Comparison of ENCODE assay signal across 25 mouse cellular contexts in genomic region chr1:37214144-37214543, GRCm38 (mm10). TPM values are rescaled to one million over a fixed set of nuclear protein-coding genes. Genes with fewer than 3 reads are reported as not detected.
DNase-seq lines count a peak whose midpoint lies in the region; ATAC-seq lines count a peak whose summit lies in the region.
"Had no signal": no experiment of that assay in that cellular context is flagged by ENCODE, and none has a peak within 500 bp of the region (broad histone marks: within the 10 kb centered on the region; RNA-seq: fewer than 3 reads in every experiment).

Cnga3 (plus strand) TSS chr1:37214434.

- no peaks in the 10 kb centered on the region for H3K27me3 ChIP-seq in hindbrain, embryonic 16.5 days (replicated peaks; ENCODE audit: control insufficient read depth, insufficient read depth, low read length)
- no peaks in the 10 kb centered on the region for H3K27me3 ChIP-seq in hindbrain, embryonic 10.5 days (ENCODE audit: insufficient read depth, poor library complexity, severe bottlenecking)
- H3K27me3 ChIP-seq in midbrain, embryonic 16.5 days (ENCODE audit: control insufficient read depth, insufficient read depth, low read depth, low read length) = no peaks in the 10 kb centered on the region
- H3K27me3 ChIP-seq in midbrain, embryonic 15.5 days (replicated peaks) = peaks cover 2% of the 10 kb centered on the region; the same call in 1 of the 2 replicates
- H3K27me3 ChIP-seq: Patski had no signal

- 42% methylated on average over 1 of the region's 1 CpGs for WGBS in hindbrain, embryonic 16.5 days
- WGBS in hindbrain, embryonic 10.5 days = 76% methylated on average over 1 of the region's 1 CpGs
- 23% methylated on average over 1 of the region's 1 CpGs for WGBS in midbrain, embryonic 16.5 days
- WGBS in midbrain, embryonic 15.5 days = 39% methylated on average over 1 of the region's 1 CpGs

- no peak within 1 kb of the TSS for H3K4me2 ChIP-seq in hindbrain, embryonic 16.5 days (ENCODE audit: low read length)
- no peak within 1 kb of the TSS for H3K4me2 ChIP-seq in midbrain, embryonic 16.5 days (ENCODE audit: low read length)
- no peak within 1 kb of the TSS for H3K4me2 ChIP-seq in midbrain, embryonic 15.5 days
- H3K4me2 ChIP-seq: forebrain, embryonic 13.5 days; heart, embryonic 11.5 days; heart, embryonic 15.5 days; hindbrain, embryonic 15.5 days had no signal

- no peak within 1 kb of the TSS for H3K27ac ChIP-seq in hindbrain, embryonic 16.5 days (ENCODE audit: low read depth, low read length)
- H3K27ac ChIP-seq in hindbrain, embryonic 10.5 days = no peak within 1 kb of the TSS
- H3K27ac ChIP-seq in midbrain, embryonic 16.5 days (ENCODE audit: low read length) = no peak within 1 kb of the TSS
- no peak within 1 kb of the TSS for H3K27ac ChIP-seq in midbrain, embryonic 15.5 days
- H3K27ac ChIP-seq: embryonic facial prominence, embryonic 10.5 days; forebrain, embryonic 13.5 days; heart, adult 2 months; heart, embryonic 15.5 days; hindbrain, embryonic 15.5 days had no signal

- no peaks in the 10 kb centered on the region for H3K36me3 ChIP-seq in hindbrain, embryonic 16.5 days (ENCODE audit: control insufficient read depth, insufficient read depth, low read length)
- H3K36me3 ChIP-seq in hindbrain, embryonic 10.5 days = no peaks in the 10 kb centered on the region
- H3K36me3 ChIP-seq in midbrain, embryonic 16.5 days (ENCODE audit: control insufficient read depth, insufficient read depth, low read length) = no peaks in the 10 kb centered on the region
- H3K36me3 ChIP-seq in midbrain, embryonic 15.5 days (replicated peaks) = no peaks in the 10 kb centered on the region
- H3K36me3 ChIP-seq: embryonic facial prominence, embryonic 10.5 days; G1E; heart, embryonic 15.5 days; hindbrain, embryonic 15.5 days had no signal

- DNase-seq in hindbrain, embryonic 10.5 days (ENCODE audit: low spot score) = no peak
- peak; percentile 34 for DNase-seq in retina, embryonic 14.5 days (ENCODE audit: low spot score)
- DNase-seq in natural killer cell, adult 2 months (ENCODE audit: low spot score in 2 of 2) = no peak
- DNase-seq in adipocyte (ENCODE audit: low spot score) = no peak
- DNase-seq: adrenal gland, adult 2 months; adrenal gland, postnatal 25 days; B cell, adult 2 months; cerebellum, adult 2 months; cerebellum, postnatal 10 days; forebrain, postnatal 0 days; gastrocnemius, postnatal 14 days; heart, adult 2 months; heart, postnatal 14 days had no signal

- H3K9ac ChIP-seq in hindbrain, embryonic 16.5 days (ENCODE audit: low read depth, low read length) = no peak within 1 kb of the TSS
- H3K9ac ChIP-seq in midbrain, embryonic 16.5 days (ENCODE audit: low read depth, low read length) = no peak within 1 kb of the TSS
- no peak within 1 kb of the TSS for H3K9ac ChIP-seq in midbrain, embryonic 15.5 days
- H3K9ac ChIP-seq: forebrain, embryonic 13.5 days; forebrain, postnatal 0 days; heart, embryonic 15.5 days; hindbrain, embryonic 15.5 days had no signal

- peak; percentile 69; the same call in 1 of the 2 replicates for ATAC-seq in hindbrain, embryonic 16.5 days
- 0 out of 2 replicates have a peak, but pooled peaks have one; percentile 58 for ATAC-seq in midbrain, embryonic 16.5 days
- ATAC-seq in midbrain, embryonic 15.5 days (replicated peaks) = no peak; the same call in 1 of the 2 replicates
- ATAC-seq: activated CD4-positive, CD25-positive, alpha-beta regulatory T cell, adult 4 months; CD4-positive, CD25-positive, alpha-beta regulatory T cell, adult 4 months; forebrain, embryonic 13.5 days; forebrain, postnatal 0 days; Patski had no signal

- no peak within 1 kb of the TSS for H3K4me3 ChIP-seq in hindbrain, embryonic 16.5 days (ENCODE audit: low read length)
- H3K4me3 ChIP-seq in hindbrain, embryonic 10.5 days = no peak within 1 kb of the TSS
- H3K4me3 ChIP-seq in midbrain, embryonic 16.5 days (ENCODE audit: low read depth, low read length) = no peak within 1 kb of the TSS
- H3K4me3 ChIP-seq in midbrain, embryonic 15.5 days = no peak within 1 kb of the TSS
- H3K4me3 ChIP-seq: embryonic facial prominence, embryonic 10.5 days; forebrain, embryonic 13.5 days; heart, adult 2 months; heart, embryonic 15.5 days; hindbrain, embryonic 15.5 days had no signal

- no peaks in the 10 kb centered on the region for H3K9me3 ChIP-seq in hindbrain, embryonic 16.5 days (ENCODE audit: control insufficient read depth, low read length)
- no peaks in the 10 kb centered on the region for H3K9me3 ChIP-seq in hindbrain, embryonic 10.5 days
- H3K9me3 ChIP-seq in midbrain, embryonic 16.5 days (replicated peaks; ENCODE audit: control insufficient read depth, low read length, poor library complexity, severe bottlenecking) = no peaks in the 10 kb centered on the region
- no peaks in the 10 kb centered on the region for H3K9me3 ChIP-seq in midbrain, embryonic 15.5 days
- H3K9me3 ChIP-seq: embryonic facial prominence, embryonic 10.5 days; forebrain, embryonic 13.5 days; G1E; heart, embryonic 15.5 days; hindbrain, embryonic 15.5 days had no signal

- H3K4me1 ChIP-seq in hindbrain, embryonic 16.5 days (ENCODE audit: control insufficient read depth, insufficient read depth, low read depth, low read length) = no peaks in the 10 kb centered on the region; the same call in 1 of the 2 replicates
- H3K4me1 ChIP-seq in hindbrain, embryonic 10.5 days (replicated peaks) = peaks cover 8% of the 10 kb centered on the region; the same call in 1 of the 2 replicates
- peaks cover 10% of the 10 kb centered on the region; the same call in 1 of the 2 replicates for H3K4me1 ChIP-seq in midbrain, embryonic 16.5 days (ENCODE audit: control insufficient read depth, insufficient read depth, low read length)
- H3K4me1 ChIP-seq in midbrain, embryonic 15.5 days = peaks cover 13% of the 10 kb centered on the region
- H3K4me1 ChIP-seq: embryonic facial prominence, embryonic 10.5 days; heart, embryonic 15.5 days had no signal

RNA-seq across cellular contexts. Expression of gene Cnga3, which starts in this region (rescaled TPM):
- 0.12 and 0.20 TPM in 2 replicates for polyA plus RNA-seq in hindbrain, embryonic 16.5 days (2015; fragmentation: Nextera tagmentation; extraction: Ambion mirVana)
- polyA plus RNA-seq in hindbrain, embryonic 10.5 days (2016; fragmentation: Nextera tagmentation; extraction: Ambion mirVana) = 0.05 TPM in 1 of 2 replicates, not detected in the other
- polyA plus RNA-seq in midbrain, embryonic 16.5 days (2015; fragmentation: Nextera tagmentation; extraction: Ambion mirVana) = 0.38 and 0.62 TPM in 2 replicates
- polyA plus RNA-seq in midbrain, embryonic 15.5 days (2015; fragmentation: Nextera tagmentation; extraction: Ambion mirVana) = 0.21 and 0.26 TPM in 2 replicates
- polyA plus RNA-seq: activated CD4-positive, CD25-positive, alpha-beta regulatory T cell, adult 4 months; embryonic facial prominence, embryonic 10.5 days; G1E; heart, embryonic 11.5 days; hindbrain, embryonic 15.5 days; Patski had no signal

Comparison
In these comparisons a context has a peak if more than half of its experiments do, and no peak if none do; other contexts are left out.
1. Peak in ATAC-seq in hindbrain, embryonic 16.5 days; RNA of the gene not detected or under 1 TPM.
2. Peak in ATAC-seq in midbrain, embryonic 16.5 days; RNA of the gene not detected or under 1 TPM.